Mouse (Mus musculus) gastrocnemius, postnatal 36 days (tissue): Measurements from ENCODE around the gene Paqr8. TPM values are rescaled to one million over a fixed set of nuclear protein-coding genes. Genes with fewer than 3 reads are reported as not detected.
A peak's percentile ranks its signal among the peaks of the same experiment; 100 is the strongest.

ENCODE experiments used
- DNase-seq, 2 experiments: peaks; one replicate each; pipeline ENCODE4 v3.0.0; 2022
- intact Hi-C: fragments of 180-260 bp; cut with DNase I; formaldehyde crosslinking; loops from one replicate; pipeline ENCODE4 v1.15.1; 2025
- total RNA-seq, 2 experiments: library from RNA; stranded (reverse); gene quantifications; 2 replicates each; pipeline ENCODE4 v1.2.3; 2021

The Paqr8 gene
- total RNA-seq, 2 experiments from 2014 or later, result 0.71 to 0.72 TPM

DNA sequence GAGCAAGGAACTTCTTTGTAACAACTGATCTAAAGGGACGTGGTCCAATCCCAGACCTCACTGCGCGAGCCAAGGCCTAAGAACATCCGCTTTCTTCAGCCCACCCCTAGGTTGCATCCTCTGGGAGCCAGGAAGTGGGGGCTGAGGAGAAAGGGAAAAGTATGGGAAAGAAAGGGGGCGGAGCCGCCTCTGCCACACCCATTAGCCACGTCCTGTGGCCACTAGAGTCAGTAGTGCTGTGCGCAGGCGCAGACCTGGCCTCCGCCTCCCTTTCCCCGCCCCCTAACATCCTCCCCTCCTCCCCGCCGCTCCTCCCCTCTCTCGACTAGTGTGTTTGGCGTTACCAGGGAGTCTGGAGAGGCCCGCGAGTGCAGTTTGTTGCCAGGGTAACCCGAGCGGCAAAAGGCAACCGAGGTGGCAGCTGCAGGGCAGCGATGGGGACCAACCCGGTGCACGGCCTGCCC is 60.9 kb downstream of the Paqr8 start, which contains the start of gene Efhc1:
TSS of gene Efhc1 (plus strand) at position 327 of the 464 bp plus-strand sequence.
- peak; percentile 87 to 94 for DNase-seq
- intact Hi-C loops, result loop anchor here (5.0 kb wide), 1 partner anchor 126 kb away; the partner anchor contains the start of gene Tram2

DNA sequence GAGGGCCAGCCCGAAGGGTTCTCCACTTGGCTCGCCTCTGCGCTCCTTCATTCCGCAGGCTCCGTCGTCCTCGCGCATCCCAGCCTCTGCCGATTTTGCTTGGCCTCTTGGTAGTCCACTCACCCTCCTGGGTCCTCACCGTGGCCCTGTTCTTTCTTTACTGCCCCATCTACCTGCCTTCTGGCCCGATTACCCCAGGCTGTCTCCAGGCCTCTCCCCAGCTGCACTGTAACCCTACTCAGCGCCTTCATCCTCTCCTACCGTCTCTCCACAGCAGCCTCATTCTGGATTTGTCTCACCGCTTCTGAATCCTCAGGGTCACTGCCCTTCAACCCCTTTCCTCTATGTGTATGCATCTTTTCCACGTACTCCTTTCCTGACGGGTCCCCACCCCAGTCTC is 61.4 kb downstream of the Paqr8 start:
- intact Hi-C loops, result loop anchor here (5.0 kb wide), 1 partner anchor 126 kb away; the partner anchor contains the start of gene Tram2
- DNase-seq, result no peak

DNA sequence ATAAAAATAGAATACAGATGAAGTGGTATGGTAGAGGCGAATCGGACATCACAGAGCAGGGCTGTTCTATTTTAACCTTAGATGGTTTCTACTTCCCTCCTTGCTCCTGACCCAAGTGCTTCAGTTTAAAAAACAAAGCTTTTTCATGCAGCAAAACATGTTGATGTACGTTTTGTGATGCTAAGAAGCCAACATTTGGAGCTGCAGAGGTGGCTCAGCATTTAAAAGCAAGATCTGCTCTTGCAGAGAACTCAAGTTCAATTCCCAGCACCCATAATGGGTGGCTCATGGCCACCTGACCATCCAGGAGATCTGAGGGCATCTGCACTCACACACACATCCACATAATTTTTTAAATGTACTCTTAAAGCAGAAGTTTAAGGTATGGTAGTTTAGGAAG is 64.5 kb downstream of the Paqr8 start:
- DNase-seq, result no peak
- intact Hi-C loops, result loop anchor here (5.0 kb wide), 1 partner anchor 122 kb away; the partner anchor contains the start of gene Tram2

DNA sequence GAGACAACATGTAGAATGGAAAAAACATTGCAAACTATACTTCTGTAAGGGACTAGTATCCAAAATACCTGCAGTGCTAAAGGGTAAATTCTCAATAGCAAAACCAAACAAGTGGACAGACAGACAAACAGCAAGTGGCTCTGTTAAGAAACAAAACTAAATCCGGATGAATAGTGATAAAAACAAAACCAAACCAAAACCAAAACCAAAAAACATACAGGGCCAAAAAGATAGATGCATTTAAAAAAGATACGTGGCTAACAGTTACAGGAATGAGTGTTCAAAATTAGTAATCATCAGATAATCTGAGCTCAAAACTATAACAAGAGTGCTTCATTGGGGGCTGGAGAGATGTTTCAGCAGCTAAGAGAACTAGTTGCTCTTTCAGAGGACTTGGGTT is 79.2 kb downstream of the Paqr8 start:
- intact Hi-C loops, result no loop called here
- no peak for DNase-seq

DNA sequence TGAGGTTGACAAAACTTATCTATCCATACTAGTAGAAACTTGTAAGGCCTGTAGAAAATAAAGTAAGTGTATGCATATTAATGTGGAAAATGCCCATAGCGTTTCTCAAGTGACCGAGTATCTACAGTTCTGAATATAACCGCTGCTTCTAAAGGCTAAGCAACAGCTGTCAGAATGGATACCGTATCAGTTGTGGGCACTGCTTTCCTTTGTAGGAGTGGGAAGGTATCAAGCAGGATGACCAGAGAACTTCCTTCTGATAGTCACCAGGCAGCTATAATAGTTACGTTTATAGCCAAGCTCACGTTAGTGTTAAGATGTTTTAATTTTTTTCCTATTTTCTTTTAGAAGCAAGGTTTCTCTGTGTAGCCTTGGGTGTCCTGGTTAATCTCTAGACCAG is 83.0 kb downstream of the Paqr8 start:
- intact Hi-C loops, result no loop called here
- no peak for DNase-seq

DNA sequence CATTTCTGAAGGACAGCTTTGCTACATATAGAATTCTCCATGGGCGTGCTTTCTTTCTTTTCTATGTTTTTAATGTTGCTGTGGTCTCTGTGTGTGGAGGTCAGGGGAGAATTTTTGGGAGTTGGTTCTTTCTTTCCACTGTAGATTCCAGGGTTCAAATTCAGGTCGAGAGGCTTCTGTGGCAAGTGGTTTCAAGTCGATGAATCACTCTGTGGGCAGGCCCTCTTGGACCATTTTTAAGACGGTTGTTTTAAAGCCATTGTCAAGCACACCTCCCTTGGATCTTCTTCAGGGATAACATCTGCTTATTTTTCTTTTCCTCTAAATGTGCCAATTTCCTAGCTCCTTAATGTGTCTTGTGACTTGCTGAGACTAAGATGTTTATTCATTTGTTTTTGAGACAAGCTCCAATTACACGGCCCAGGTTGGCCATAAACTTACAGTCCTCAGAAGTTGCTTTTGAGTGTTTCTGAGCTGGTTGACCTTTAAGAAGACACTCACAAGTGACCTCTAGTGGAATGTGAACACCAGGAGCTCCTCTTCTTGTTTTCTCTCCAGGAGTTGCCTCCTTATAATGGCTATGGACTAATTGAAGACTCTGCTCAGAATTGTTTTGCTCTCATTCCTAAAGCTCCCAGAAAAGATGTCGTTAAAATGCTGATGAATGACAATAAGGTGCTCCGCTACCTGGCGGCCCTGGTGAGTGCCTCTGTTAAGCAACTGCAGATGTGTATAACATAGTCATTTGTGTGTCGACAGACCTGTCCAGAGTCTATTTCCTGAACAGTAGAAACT is 84.1 kb downstream of the Paqr8 start:
- intact Hi-C loops, result no loop called here
- DNase-seq, result no peak

DNA sequence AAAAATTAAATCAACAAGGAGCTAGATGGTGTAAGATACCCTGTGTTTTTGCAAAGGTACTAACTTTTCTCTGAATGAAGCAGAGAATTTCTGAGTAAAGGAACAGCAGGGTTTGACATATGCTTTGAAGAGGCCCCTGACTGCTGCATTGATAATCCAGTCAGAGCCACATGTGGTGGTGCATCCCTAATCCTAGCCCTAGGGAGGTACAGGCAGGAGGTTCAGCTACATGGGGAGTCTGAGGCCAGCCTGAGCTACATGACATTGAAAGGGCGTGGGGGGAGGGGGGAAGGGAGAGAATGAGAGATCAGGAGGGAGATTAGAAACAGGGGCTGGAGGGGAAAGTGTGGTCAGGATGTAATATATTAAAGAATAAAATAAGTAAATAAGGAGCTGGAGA is 90.1 kb downstream of the Paqr8 start:
- no peak for DNase-seq
- intact Hi-C loops, result no loop called here

DNA sequence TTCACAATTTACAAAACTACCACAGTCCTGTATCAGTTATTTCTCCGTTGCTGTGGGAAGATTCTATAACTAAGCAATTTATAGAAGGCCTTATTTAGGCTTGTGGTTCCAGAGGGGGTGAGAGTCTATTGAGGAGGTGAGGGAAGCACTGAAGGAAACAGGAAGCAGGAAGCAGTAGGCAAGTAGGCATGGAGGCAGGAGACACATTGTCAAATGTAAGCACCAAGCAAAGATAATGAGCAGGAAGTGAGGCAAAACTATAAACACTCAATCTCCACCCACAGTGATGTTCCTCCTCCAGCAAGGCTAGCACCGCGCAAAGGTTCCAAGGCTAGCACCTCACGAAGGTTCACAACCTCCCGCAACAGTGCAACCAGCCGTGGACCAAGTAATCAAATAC is 91.4 kb downstream of the Paqr8 start:
- intact Hi-C loops, result no loop called here
- no peak for DNase-seq

DNA sequence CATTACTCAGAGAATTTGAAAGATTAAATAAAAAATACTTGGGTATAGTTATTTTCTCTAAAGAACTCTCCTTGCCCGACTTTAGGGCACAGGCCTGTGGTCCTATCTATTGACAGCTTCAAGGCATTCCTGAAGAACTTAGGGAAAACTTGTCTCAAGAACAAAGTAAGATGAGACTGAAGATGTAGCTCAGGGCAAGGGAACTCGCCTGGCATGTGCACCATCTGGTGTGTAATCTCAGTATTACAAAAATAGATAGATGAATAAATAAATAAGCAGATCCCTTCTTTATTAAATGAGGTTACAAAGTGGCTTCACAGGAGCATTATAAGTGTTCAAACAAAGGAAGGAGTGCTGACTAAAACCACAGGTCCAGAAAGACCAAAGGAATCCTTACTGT is 93.7 kb downstream of the Paqr8 start:
- intact Hi-C loops, result no loop called here
- DNase-seq, result no peak

DNA sequence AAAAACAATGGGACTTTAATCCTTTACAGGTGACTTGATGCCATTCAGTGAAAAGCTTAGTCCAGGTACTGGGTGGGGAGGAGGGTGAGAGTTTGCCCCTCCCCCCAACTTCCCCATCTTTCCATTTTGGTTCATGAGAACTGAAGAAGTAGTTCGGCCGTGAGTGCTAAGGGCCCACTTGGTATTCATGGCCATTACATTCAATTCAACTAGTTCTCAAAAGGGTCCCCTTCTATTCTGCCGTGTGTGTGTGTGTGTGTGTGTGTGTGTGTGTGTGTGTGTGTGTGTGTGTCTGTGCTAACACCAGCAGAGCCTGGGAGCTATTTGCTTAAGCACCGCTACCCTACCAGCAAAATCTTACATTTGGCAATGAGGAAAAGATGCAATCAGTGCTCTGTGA is 94.2 kb downstream of the Paqr8 start:
- intact Hi-C loops, result no loop called here
- DNase-seq, result no peak

DNA sequence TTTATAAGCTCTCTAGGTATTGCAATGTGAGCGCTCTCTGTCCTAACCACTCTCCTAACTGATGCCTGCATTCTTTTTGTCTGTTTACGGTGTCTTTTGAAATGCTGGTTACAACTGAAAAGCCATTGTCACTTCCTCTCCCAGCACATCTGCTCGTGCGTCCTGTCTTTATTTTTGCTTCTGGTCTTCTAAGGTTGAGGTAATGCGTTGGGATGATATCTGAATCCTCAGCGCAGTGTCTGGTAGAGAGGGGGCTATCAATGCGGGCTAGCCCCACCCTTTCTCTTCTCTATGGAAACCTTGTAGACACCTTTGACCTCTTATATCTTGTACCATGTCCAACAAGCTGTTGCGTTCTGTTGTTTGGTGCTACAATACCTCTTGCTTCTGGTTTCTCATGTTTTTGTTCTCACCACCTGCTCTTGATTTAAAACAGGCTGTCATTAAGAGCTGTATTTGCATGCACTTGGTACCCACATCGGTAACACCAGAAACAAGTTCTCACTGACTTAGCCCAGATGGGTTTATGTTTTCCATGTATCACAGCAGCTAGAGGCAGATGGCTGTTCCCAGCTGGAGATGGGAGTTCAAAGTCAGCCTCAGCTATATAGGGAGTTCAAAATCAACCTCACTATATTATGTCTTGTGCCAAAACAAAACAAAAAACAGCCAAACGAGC is 96.1 kb downstream of the Paqr8 start:
- DNase-seq, result no peak
- intact Hi-C loops, result no loop called here

Other genes starting within 250 kb of the Paqr8 start
- gene Il17a, start 159.7 kb upstream of the Paqr8 start, total RNA-seq, result not detected
- not detected for gene Il17f, start 100.0 kb upstream of the Paqr8 start, total RNA-seq
- 1 to 10 TPM; 2.8 to 3.3 TPM for gene Mcm3, start 70.3 kb upstream of the Paqr8 start, total RNA-seq
- under 1 TPM; 0.36 to 0.81 TPM for gene Efhc1, start 61.0 kb downstream of the Paqr8 start, total RNA-seq
- 1 to 10 TPM; 2.7 to 3.9 TPM for gene Tram2, start 188.6 kb downstream of the Paqr8 start, total RNA-seq